Comparison of ENCODE assay signal across 13 mouse cellular contexts in the genomic region with DNA sequence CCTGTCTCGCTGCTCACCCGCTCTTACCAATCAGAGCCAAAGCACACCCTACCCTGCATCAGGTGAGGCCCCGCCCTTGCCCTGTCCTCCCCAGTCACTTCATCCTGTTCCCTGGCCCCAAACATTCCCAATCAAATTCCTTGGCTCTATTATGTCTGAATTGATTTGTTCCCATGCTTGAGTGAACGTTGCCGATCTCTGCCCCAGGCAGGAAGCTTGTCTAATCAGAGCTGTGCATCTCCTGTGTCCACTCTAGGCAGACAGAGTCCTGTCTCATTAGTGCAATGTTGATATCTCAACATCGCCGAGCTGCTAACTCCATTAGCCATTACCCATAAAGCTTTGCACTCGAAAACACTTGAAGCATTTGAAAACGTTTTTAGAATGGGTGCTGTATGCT.
"Had no signal": no experiment of that assay in that cellular context is flagged by ENCODE, and none has a peak within 500 bp of the region (broad histone marks: within the 10 kb centered on the region; RNA-seq: fewer than 3 reads in every experiment).

No protein-coding gene starts in this region.

- H3K9ac ChIP-seq: limb, embryonic 13.5 days; liver, embryonic 14.5 days; neural tube, embryonic 12.5 days had no signal

- H3K36me3 ChIP-seq: limb, embryonic 13.5 days; neural tube, embryonic 12.5 days had no signal

- DNase-seq: left cerebral cortex, postnatal 4 days; lung, adult 18-20 months; midbrain, embryonic 14.5 days; right cerebral cortex, adult 18-20 months; right cerebral cortex, postnatal 25 days; thymus, adult 2 months; thymus, postnatal 25 days had no signal

- H3K27me3 ChIP-seq: limb, embryonic 13.5 days; neural tube, embryonic 12.5 days had no signal

- H3K4me2 ChIP-seq: limb, embryonic 13.5 days; neural tube, embryonic 12.5 days had no signal

- H3K27ac ChIP-seq: hindbrain, postnatal 0 days; limb, embryonic 13.5 days; liver, embryonic 14.5 days; neural tube, embryonic 12.5 days; stomach, postnatal 0 days had no signal

- ATAC-seq: hindbrain, postnatal 0 days had no signal

- H3K9me3 ChIP-seq: limb, embryonic 13.5 days; neural tube, embryonic 12.5 days had no signal

- H3K4me3 ChIP-seq: limb, embryonic 13.5 days; myocyte; neural tube, embryonic 12.5 days had no signal
